Mouse (Mus musculus) neural tube, embryonic 11.5 days (tissue): ENCODE measurements around the gene Il1f9. TPM values are rescaled to one million over a fixed set of nuclear protein-coding genes. Genes with fewer than 3 reads are reported as not detected.

Experiments
- polyA plus RNA-seq: library from polyadenylated mRNA; unstranded; fragments of >200 nt; fragmentation: Nextera tagmentation; extraction: Ambion mirVana; gene quantifications from 2 replicates; pipeline ENCODE4 v1.2.1, GENCODE M21; 2014

Il1f9 gene
- polyA plus RNA-seq, 1 experiment from 2014 or later = not detected

Other genes with a start within 250 kb of the Il1f9 start
- 0.62 and 1.2 TPM in 2 replicates for gene Hnmt, start 137.1 kb upstream of the Il1f9 start, polyA plus RNA-seq
- gene Tbpl2, start 89.9 kb upstream of the Il1f9 start, polyA plus RNA-seq = not detected in 2 replicates
- gene Il1f8, start 33.3 kb upstream of the Il1f9 start, polyA plus RNA-seq = not detected in 2 replicates
- gene Il1f6, start 28.9 kb downstream of the Il1f9 start, polyA plus RNA-seq = not detected in 2 replicates
- gene Il1f5, start 90.5 kb downstream of the Il1f9 start, polyA plus RNA-seq = not detected in 2 replicates
- gene Il1f10, start 104.7 kb downstream of the Il1f9 start, polyA plus RNA-seq = not detected in 2 replicates
- gene Il1rn, start 150.4 kb downstream of the Il1f9 start, polyA plus RNA-seq = not detected in 2 replicates
- gene Psd4, start 181.1 kb downstream of the Il1f9 start, polyA plus RNA-seq = 0.65 and 1.2 TPM in 2 replicates